Mouse (Mus musculus) heart, adult 8-10 months (tissue): ENCODE measurements around the gene Zfp57. TPM values are rescaled to one million over a fixed set of nuclear protein-coding genes. Genes with fewer than 3 reads are reported as not detected.
"Not testable (repeated sequence)": the region's sequence is repeated elsewhere in the genome, so short reads cannot be mapped to it uniquely, and the experiment has no call there.

Source experiments
- DNase-seq: peaks from one replicate; pipeline ENCODE4 v3.0.0; 2022; ENCODE audit warnings: low spot score
- total RNA-seq, 4 experiments: library from RNA; stranded (reverse); gene quantifications; 2 replicates each; pipeline ENCODE4 v1.2.4; 2022

Zfp57 gene
- total RNA-seq, 4 experiments from 2014 or later = 0.87 to 2.4 (median 1.4) TPM

GRCm38 (mm10) chr17:36995448-36995847 is 5.5 kb upstream of the Zfp57 start:
- DNase-seq = no peak

GRCm38 (mm10) chr17:36997033-36997735 is 3.8 kb upstream of the Zfp57 start:
- DNase-seq = peak; percentile 46

GRCm38 (mm10) chr17:36998477-36998876 is 2.5 kb upstream of the Zfp57 start:
- no peak for DNase-seq

- DNase-seq = peak; percentile 41
Measured at GRCm38 (mm10) chr17:37002364-37003330, 1.7 kb downstream of the Zfp57 start.

GRCm38 (mm10) chr17:37003366-37003765 is 2.4 kb downstream of the Zfp57 start:
- DNase-seq = no peak

GRCm38 (mm10) chr17:37008161-37008560 is 7.2 kb downstream of the Zfp57 start:
- DNase-seq = no peak

- no peak for DNase-seq
Measured at GRCm38 (mm10) chr17:37009460-37010042, 8.6 kb downstream of the Zfp57 start.

GRCm38 (mm10) chr17:37011719-37012118 is 10.8 kb downstream of the Zfp57 start:
- DNase-seq = no peak

- DNase-seq = no peak
Measured at GRCm38 (mm10) chr17:37012141-37012540, 11.2 kb downstream of the Zfp57 start.

GRCm38 (mm10) chr17:37016333-37016732 is 15.4 kb downstream of the Zfp57 start:
- DNase-seq = no peak

- DNase-seq = no peak
Measured at GRCm38 (mm10) chr17:37018328-37018727, 17.4 kb downstream of the Zfp57 start.

- DNase-seq = not testable (repeated sequence)
Measured at GRCm38 (mm10) chr17:37019242-37019641, 18.3 kb downstream of the Zfp57 start.

- no peak for DNase-seq
Measured at GRCm38 (mm10) chr17:37022628-37023576, 21.9 kb downstream of the Zfp57 start, which contains the start of gene Mog. Gene Mog (minus strand): TSS chr17:37023398.

GRCm38 (mm10) chr17:37026425-37026824 is 25.5 kb downstream of the Zfp57 start:
- no peak for DNase-seq

- DNase-seq = no peak
Measured at GRCm38 (mm10) chr17:37027486-37027885, 26.5 kb downstream of the Zfp57 start.

GRCm38 (mm10) chr17:37028212-37028611 is 27.2 kb downstream of the Zfp57 start:
- DNase-seq = no peak

GRCm38 (mm10) chr17:37028683-37029120 is 27.7 kb downstream of the Zfp57 start:
- DNase-seq = peak; percentile 81

GRCm38 (mm10) chr17:37029162-37029561 is 28.2 kb downstream of the Zfp57 start:
- no peak for DNase-seq

- no peak for DNase-seq
Measured at GRCm38 (mm10) chr17:37039127-37039894, 38.3 kb downstream of the Zfp57 start.

GRCm38 (mm10) chr17:37044651-37045244 is 43.8 kb downstream of the Zfp57 start:
- no peak for DNase-seq
